In the genomic region with DNA sequence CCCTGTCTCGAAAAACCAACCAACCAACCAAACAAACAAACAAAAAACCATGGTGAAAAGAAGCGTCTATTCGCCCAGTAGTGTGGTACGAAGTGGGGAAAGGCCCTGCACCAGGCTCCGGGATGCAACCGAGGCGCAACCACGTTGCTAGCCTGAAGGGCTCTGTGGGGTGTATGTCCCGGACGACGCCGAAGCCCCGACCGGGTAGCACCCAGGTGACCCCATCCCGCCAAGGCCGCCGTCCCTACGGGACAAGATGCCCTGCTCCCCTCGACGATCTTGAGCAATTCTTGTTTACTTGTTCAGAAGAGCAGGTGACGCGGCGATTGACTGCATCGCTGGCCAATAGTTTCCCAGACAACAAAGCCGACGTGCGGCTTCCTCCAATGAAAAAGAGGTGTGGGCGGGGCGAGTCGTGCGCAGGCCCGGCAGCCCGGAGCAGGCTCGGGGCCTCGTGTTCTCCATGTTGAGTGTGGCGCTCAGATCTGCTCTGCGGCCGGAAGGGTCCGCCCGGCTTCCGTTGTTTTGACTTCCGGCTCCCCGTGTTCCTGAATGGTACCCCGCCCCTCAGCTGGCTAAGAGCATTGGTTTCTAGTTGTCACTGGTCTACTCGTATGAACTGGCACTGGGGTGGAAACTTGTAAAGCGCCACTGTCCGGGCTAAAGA, we compare ENCODE assay signal across 8 mouse cellular contexts. TPM values are rescaled to one million over a fixed set of nuclear protein-coding genes. Genes with fewer than 3 reads are reported as not detected.
DNase-seq lines count a peak whose midpoint lies in the region; ATAC-seq and TF ChIP-seq lines count a peak whose summit lies in the region.

No protein-coding gene starts in this region.

- H3K36me3 ChIP-seq in hindbrain, embryonic 13.5 days, result no peaks in the 10 kb centered on the region

- H3K9ac ChIP-seq in hindbrain, embryonic 13.5 days, result peak overlapping the region; percentile 75

- CTCF ChIA-PET in Patski (lab: Charles Lee), result no interaction called here

- H3K4me1 ChIP-seq in hindbrain, embryonic 13.5 days (replicated peaks), result peaks cover 19% of the 10 kb centered on the region

- POLR2A ChIA-PET in Patski (lab: Charles Lee), result no interaction called here

- WGBS in hindbrain, embryonic 13.5 days, result 2% methylated on average over 47 of the region's 47 CpGs

- peak overlapping the region; percentile 62 for H3K4me3 ChIP-seq in hindbrain, embryonic 13.5 days

- peak overlapping the region; percentile 80 for H3K27ac ChIP-seq in hindbrain, embryonic 13.5 days

- H3K4me2 ChIP-seq in hindbrain, embryonic 13.5 days, result peak overlapping the region; percentile 69

- ATAC-seq in Patski, result peak; percentile 78
- ATAC-seq in hindbrain, embryonic 13.5 days (ENCODE audit: low FRiP score), result peak; percentile 93

- H3K27me3 ChIP-seq in Patski, result no peaks in the 10 kb centered on the region
- peaks cover 10% of the 10 kb centered on the region for H3K27me3 ChIP-seq in hindbrain, embryonic 13.5 days

- in situ Hi-C loops in Patski (cut with MboI; ENCODE audit: low pct_unique_long_range_greater_than_20kb), result no loop called here

- H3K9me3 ChIP-seq in hindbrain, embryonic 13.5 days, result no peaks in the 10 kb centered on the region

- DNase-seq in Patski (ENCODE audit: low read depth, low spot score), result peak; percentile 96
- DNase-seq in cerebellum, postnatal 14 days, result peak; percentile 100
- DNase-seq in frontal cortex, postnatal 14 days (ENCODE audit: low spot score in 2 of 2), result peak; percentile 98
- peak; percentile 97 to 99 for DNase-seq in layer of hippocampus, postnatal 25 days (ENCODE audit: extremely low spot score in 1 of 2, low spot score in 1 of 2)
- peak; percentile 100 for DNase-seq in lung, postnatal 25 days (ENCODE audit: low spot score)
- peak; percentile 100 for DNase-seq in retina, embryonic 14.5 days (ENCODE audit: low spot score)
- peak; percentile 100 for DNase-seq in thymus, postnatal 4 days

- TF ChIP-seq CTCF in Patski (IDR thresholded peaks at IDR 0.05), result no peak

RNA-seq across cellular contexts. Expression of a gene that starts 4.9 kb away (rescaled TPM):
- 196 TPM for polyA plus RNA-seq in Patski (2021)
- 372 and 374 TPM in 2 replicates for polyA plus RNA-seq in hindbrain, embryonic 13.5 days (2015; fragmentation: Nextera tagmentation; extraction: Ambion mirVana)
- 100 to 1,000 TPM; 160 to 197 TPM for total RNA-seq in layer of hippocampus, postnatal 25 days (2021)

RNA-seq across cellular contexts. Expression of a gene that starts 6.7 kb away (rescaled TPM):
- 19.9 TPM for polyA plus RNA-seq in Patski (2021)
- 24.4 and 26.8 TPM in 2 replicates for polyA plus RNA-seq in hindbrain, embryonic 13.5 days (2015; fragmentation: Nextera tagmentation; extraction: Ambion mirVana)
- total RNA-seq in layer of hippocampus, postnatal 25 days (2021), result 100 to 1,000 TPM; 107 to 113 TPM

RNA-seq across cellular contexts. Expression of a gene that starts 41.2 kb away (rescaled TPM):
- polyA plus RNA-seq in Patski (2021), result not detected
- not detected in 2 replicates for polyA plus RNA-seq in hindbrain, embryonic 13.5 days (2015; fragmentation: Nextera tagmentation; extraction: Ambion mirVana)
- total RNA-seq in layer of hippocampus, postnatal 25 days (2021), result not detected

Comparison
In these comparisons a context has a peak if more than half of its experiments do, and no peak if none do; other contexts are left out.
1. Peak in every context shown above with its lines: DNase-seq, ATAC-seq, H3K4me3 ChIP-seq and H3K27ac ChIP-seq.